Mouse (Mus musculus) limb, embryonic 11.5 days (tissue): Measurements from ENCODE around the gene Pld4. TPM values are rescaled to one million over a fixed set of nuclear protein-coding genes. Genes with fewer than 3 reads are reported as not detected.

Source experiments
- ATAC-seq: fragments of 200-750 bp; cut with Nextera tagmentation; 2 replicates; pipeline ENCODE4 v1.8.0; 2017; ENCODE audit warnings: low read depth; ENCODE audit not compliant: insufficient number of reproducible peaks, low FRiP score, low TSS enrichment
- DNase-seq: peaks from one replicate; pipeline ENCODE4 v3.0.0-alpha.2; 2015; ENCODE audit warnings: low spot score
- H3K27ac ChIP-seq: fragments of 300-500 bp; sonication (generic); replicated peaks from 2 replicates; pipeline ENCODE4 v1.5.1; 2014; ENCODE audit warnings: low read depth, mild to moderate bottlenecking, low read length
- H3K27me3 ChIP-seq: fragments of 300-500 bp; sonication (generic); 2 replicates; pipeline ENCODE4 v1.6.1; 2014; ENCODE audit warnings: mild to moderate bottlenecking, low read length, mixed read lengths; ENCODE audit not compliant: control insufficient read depth, insufficient read depth
- H3K36me3 ChIP-seq: fragments of 300-500 bp; sonication (generic); 2 replicates; pipeline ENCODE4 v1.6.1; 2014; ENCODE audit warnings: mild to moderate bottlenecking, low read length, moderate library complexity, mixed read lengths; ENCODE audit not compliant: control insufficient read depth, insufficient read depth
- H3K4me1 ChIP-seq: fragments of 300-500 bp; sonication (generic); 2 replicates; pipeline ENCODE4 v1.6.1; 2014; ENCODE audit warnings: low read length, mixed read lengths; ENCODE audit not compliant: control insufficient read depth, insufficient read depth
- H3K4me2 ChIP-seq: fragments of 300-500 bp; sonication (generic); 2 replicates; pipeline ENCODE4 v1.6.1; 2014; ENCODE audit warnings: low read depth, mild to moderate bottlenecking, moderate library complexity; ENCODE audit not compliant: severe bottlenecking
- H3K4me3 ChIP-seq: fragments of 300-500 bp; sonication (generic); 2 replicates; pipeline ENCODE4 v1.5.1; 2014; ENCODE audit warnings: low read depth, low read length
- H3K9ac ChIP-seq: fragments of 300-500 bp; sonication (generic); 2 replicates; pipeline ENCODE4 v1.6.1; 2014; ENCODE audit warnings: mild to moderate bottlenecking, low read length
- H3K9me3 ChIP-seq: fragments of 300-500 bp; sonication (generic); 2 replicates; pipeline ENCODE4 v1.6.1; 2016; ENCODE audit warnings: low read length; ENCODE audit not compliant: control insufficient read depth
- WGBS: fragments of 180-500 bp; shearing (Covaris S2); extraction: QIAGEN DNeasy Blood & Tissue Kit; methylation state at CpG from one replicate; pipeline ENCODE4 v1.1.7; 2014; 5-methylcytosine and 5-hydroxymethylcytosine counted together
- polyA plus RNA-seq: library from polyadenylated mRNA; unstranded; fragments of >200 nt; fragmentation: Nextera tagmentation; extraction: Ambion mirVana; gene quantifications from 2 replicates; pipeline ENCODE4 v1.2.1, GENCODE M21; 2014

The Pld4 gene
- 2.8 TPM in 2 replicates for polyA plus RNA-seq

- no peaks in the 10 kb centered on the region for H3K4me1 ChIP-seq
- H3K9me3 ChIP-seq = no peaks in the 10 kb centered on the region
- no peak within 1 kb of the TSS for H3K4me2 ChIP-seq
- no peak for ATAC-seq
- H3K9ac ChIP-seq = no peak within 1 kb of the TSS
- H3K4me3 ChIP-seq = no peak within 1 kb of the TSS
- WGBS = 46% methylated on average over 4 of the region's 4 CpGs
- no peak within 1 kb of the TSS for H3K27ac ChIP-seq
- no peak for DNase-seq
- H3K27me3 ChIP-seq = no peaks in the 10 kb centered on the region
- H3K36me3 ChIP-seq = no peaks in the 10 kb centered on the region
These were observed at the start of gene Pld4 for GRCm38 (mm10) chr12:112760154-112760926. Gene Pld4, plus strand, starts transcription at chr12:112760655.

- H3K9me3 ChIP-seq = no peaks in the 10 kb centered on the region
- 83% methylated on average over 3 of the region's 3 CpGs for WGBS
- ATAC-seq (no peak), DNase-seq (no peak)
- H3K27ac ChIP-seq = no peak overlapping the region
- H3K9ac ChIP-seq = no peak overlapping the region
- H3K36me3 ChIP-seq = no peaks in the 10 kb centered on the region
- no peak overlapping the region for H3K4me3 ChIP-seq
- peaks cover 1% of the 10 kb centered on the region; the same call in 1 of the 2 replicates for H3K27me3 ChIP-seq
- H3K4me1 ChIP-seq = no peaks in the 10 kb centered on the region
- no peak overlapping the region for H3K4me2 ChIP-seq
These were observed 46.5 kb upstream of the Pld4 start for GRCm38 (mm10) chr12:112713984-112714383.

- Histone ChIP-seq H3K27ac (no peak overlapping the region), H3K9ac (no peak overlapping the region), H3K9me3 (no peaks in the 10 kb centered on the region), H3K4me1 (peaks cover 5% of the 10 kb centered on the region; the same call in 1 of the 2 replicates), H3K27me3 (peaks cover 3% of the 10 kb centered on the region; the same call in 1 of the 2 replicates), H3K36me3 (no peaks in the 10 kb centered on the region), H3K4me2 (no peak overlapping the region), H3K4me3 (no peak overlapping the region)
- 28% methylated on average over 7 of the region's 7 CpGs for WGBS
- ATAC-seq = no peak
- peak; percentile 75 for DNase-seq
These were observed 43.3 kb upstream of the Pld4 start for GRCm38 (mm10) chr12:112717140-112717539.

GRCm38 (mm10) chr12:112718995-112719394 lies 41.5 kb upstream of the Pld4 start:
- Histone ChIP-seq H3K27ac (no peak overlapping the region), H3K4me2 (no peak overlapping the region), H3K36me3 (no peaks in the 10 kb centered on the region), H3K4me3 (no peak overlapping the region), H3K4me1 (peaks cover 7% of the 10 kb centered on the region; the same call in 1 of the 2 replicates), H3K9me3 (no peaks in the 10 kb centered on the region), H3K27me3 (peaks cover 6% of the 10 kb centered on the region; the same call in 1 of the 2 replicates), H3K9ac (no peak overlapping the region)
- 24% methylated on average over 5 of the region's 5 CpGs for WGBS
- DNase-seq = no peak
- no peak for ATAC-seq

- WGBS = 68% methylated on average over 6 of the region's 6 CpGs
- Histone ChIP-seq H3K4me1 (peaks cover 7% of the 10 kb centered on the region; the same call in 1 of the 2 replicates), H3K27me3 (peaks cover 6% of the 10 kb centered on the region; the same call in 1 of the 2 replicates), H3K36me3 (no peaks in the 10 kb centered on the region), H3K9me3 (no peaks in the 10 kb centered on the region), H3K4me2 (peak within 1 kb of the TSS; percentile 92), H3K27ac (no peak within 1 kb of the TSS), H3K4me3 (peak within 1 kb of the TSS; percentile 64), H3K9ac (peak within 1 kb of the TSS; percentile 73; the same call in 1 of the 2 replicates)
- no peak for DNase-seq
- no peak for ATAC-seq
These were observed 40.2 kb upstream of the Pld4 start, which contains the start of gene Cep170b for GRCm38 (mm10) chr12:112720216-112720615. Gene Cep170b, plus strand, starts transcription at chr12:112720455.

- DNase-seq = no peak
- ATAC-seq = no peak
- Histone ChIP-seq H3K4me3 (peak overlapping the region; percentile 64), H3K9me3 (no peaks in the 10 kb centered on the region), H3K4me2 (peak overlapping the region; percentile 92), H3K36me3 (no peaks in the 10 kb centered on the region), H3K9ac (no peak overlapping the region; the same call in 1 of the 2 replicates), H3K27ac (no peak overlapping the region), H3K27me3 (peaks cover 6% of the 10 kb centered on the region; the same call in 1 of the 2 replicates), H3K4me1 (peaks cover 7% of the 10 kb centered on the region; the same call in 1 of the 2 replicates)
- WGBS = 36% methylated on average over 12 of the region's 12 CpGs
These were observed 39.5 kb upstream of the Pld4 start for GRCm38 (mm10) chr12:112720890-112721423.

- H3K27ac ChIP-seq = 0 out of 2 replicates have a peak overlapping the region, but pooled peaks have one; percentile 33
- H3K27me3 ChIP-seq = peaks cover 6% of the 10 kb centered on the region; the same call in 1 of the 2 replicates
- peaks cover 7% of the 10 kb centered on the region; the same call in 1 of the 2 replicates for H3K4me1 ChIP-seq
- H3K9ac ChIP-seq = peak overlapping the region; percentile 73
- peak overlapping the region; percentile 92 for H3K4me2 ChIP-seq
- no peaks in the 10 kb centered on the region for H3K9me3 ChIP-seq
- DNase-seq = peak; percentile 80
- WGBS = 2% methylated on average over 61 of the region's 69 CpGs
- no peaks in the 10 kb centered on the region for H3K36me3 ChIP-seq
- peak; percentile 57 for ATAC-seq
- peak overlapping the region; percentile 64 for H3K4me3 ChIP-seq
These were observed 38.8 kb upstream of the Pld4 start for GRCm38 (mm10) chr12:112721424-112722239.
